Mouse (Mus musculus) bone marrow, adult 2 months (tissue): ENCODE results near the gene Kcnh1.

Experiments
- CTCF ChIP-seq: fragments of 200-500 bp; IDR thresholded peaks from 2 replicates; pipeline ENCODE4 v1.5.1; 2011; ENCODE audit warnings: low read length, control low read depth; ENCODE audit not compliant: control insufficient read depth, insufficient read depth
- POLR2A ChIP-seq: fragments of 200-500 bp; IDR thresholded peaks from 2 replicates; pipeline ENCODE4 v1.6.1; 2011; ENCODE audit warnings: low read depth, mild to moderate bottlenecking, control low read depth, low read length, borderline replicate concordance; ENCODE audit not compliant: control insufficient read depth

- TF ChIP-seq CTCF (no peak), POLR2A (no peak)
These were observed 329.1 kb downstream of the Kcnh1 start for GRCm38 (mm10) chr1:192519713-192520112.
